Mouse (Mus musculus): ENCODE results near the gene Tcl1b5. TPM values are rescaled to one million over a fixed set of nuclear protein-coding genes. Genes with fewer than 3 reads are reported as not detected.
"Not testable (repeated sequence)": the region's sequence is repeated elsewhere in the genome, so short reads cannot be mapped to it uniquely, and the experiment has no call there.

Gene Tcl1b5
- polyA plus RNA-seq, 1 experiment: not detected

DNA sequence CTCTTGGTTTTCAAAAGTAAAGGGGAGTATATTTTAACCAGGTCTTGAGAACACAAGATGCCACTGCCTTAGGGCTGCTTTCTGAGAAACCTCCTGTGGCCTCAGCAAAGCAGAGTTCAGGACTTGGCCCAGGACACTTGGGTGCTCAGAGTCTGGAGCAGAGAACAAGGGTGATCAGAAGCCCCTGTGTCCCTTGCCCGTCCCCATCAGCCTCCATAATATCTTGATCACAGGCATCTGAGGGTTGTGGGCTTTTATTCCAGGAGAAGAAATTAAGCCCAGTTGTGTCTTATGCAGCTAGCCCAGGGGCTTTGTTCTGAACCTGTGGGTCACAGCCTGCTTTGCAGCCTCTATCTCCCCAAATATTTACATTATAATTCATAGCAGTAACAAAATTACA is 25.5 kb downstream of the Tcl1b5 start, which contains the start of gene Tcl1b4:
TSS of gene Tcl1b4 (plus strand) at position 301 of the 400 bp plus-strand sequence.
- 82% methylated on average over 1 of the region's 1 CpGs for WGBS
- DNase-seq (ENCODE audit: low read depth, low spot score): not testable (repeated sequence)

DNA sequence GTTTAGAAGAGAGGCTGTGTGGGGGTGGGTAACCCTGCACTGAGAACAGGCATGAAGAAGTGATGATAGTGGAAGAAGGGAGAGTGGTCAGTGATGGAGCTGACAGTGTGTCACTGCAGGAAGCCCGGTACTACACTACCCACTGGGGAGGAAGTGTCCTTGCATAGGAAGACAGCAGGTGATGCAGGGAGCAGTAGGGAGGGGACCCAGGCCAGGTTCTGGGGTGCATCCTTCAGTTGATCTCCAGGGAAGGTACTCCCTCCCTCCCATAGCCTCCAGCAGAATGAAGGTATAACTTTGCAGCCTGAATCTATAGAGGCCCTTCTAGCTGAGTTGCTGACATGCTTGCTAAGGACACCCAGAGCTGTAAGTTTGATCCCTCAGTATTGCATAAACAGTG is 30.9 kb downstream of the Tcl1b5 start:
- WGBS: 71% methylated on average over 1 of the region's 1 CpGs
- no peak for DNase-seq (ENCODE audit: low read depth, low spot score)

DNA sequence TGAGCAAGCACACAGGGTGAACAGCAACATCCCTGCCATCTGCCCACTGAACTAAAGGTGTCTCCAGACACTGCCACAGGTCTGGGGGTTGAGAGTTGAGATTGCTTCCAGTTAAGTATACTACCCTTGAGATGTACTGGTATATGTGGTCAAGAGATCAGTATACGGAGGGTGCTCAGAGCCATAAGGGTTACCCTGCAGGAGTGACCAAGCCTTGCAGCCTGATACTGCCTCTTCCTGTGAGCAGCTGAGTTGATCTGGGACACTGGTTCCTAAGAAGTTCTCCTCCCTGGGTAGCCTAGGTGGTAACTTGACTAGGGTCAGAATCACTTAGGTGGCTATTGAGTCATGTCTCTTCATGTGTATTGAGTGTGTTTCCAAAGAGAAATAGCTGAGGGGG is 32.3 kb downstream of the Tcl1b5 start:
- DNase-seq (ENCODE audit: low read depth, low spot score): no peak
- 97% methylated on average over 1 of the region's 1 CpGs for WGBS

DNA sequence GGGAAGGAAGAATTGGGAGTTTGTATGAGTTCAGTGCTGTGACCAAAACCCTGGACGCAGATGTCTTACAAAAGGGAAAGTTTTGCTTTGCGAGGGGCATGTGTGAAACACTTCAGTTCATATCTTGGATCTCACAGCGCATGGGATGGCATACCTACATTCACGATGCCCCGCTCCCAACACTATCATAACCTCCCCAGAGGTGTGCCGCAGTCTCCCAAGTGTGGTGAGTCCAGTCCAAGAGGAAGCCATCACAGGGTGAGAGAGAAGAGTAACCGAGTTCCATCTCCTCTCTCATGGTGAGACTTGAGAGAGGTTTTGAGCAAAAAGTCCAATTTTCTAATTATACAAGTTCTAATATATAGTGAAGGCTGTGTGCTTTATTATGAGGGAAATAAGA is 33.1 kb downstream of the Tcl1b5 start:
- no peak for DNase-seq (ENCODE audit: low read depth, low spot score)
- 88% methylated on average over 7 of the region's 7 CpGs for WGBS

DNA sequence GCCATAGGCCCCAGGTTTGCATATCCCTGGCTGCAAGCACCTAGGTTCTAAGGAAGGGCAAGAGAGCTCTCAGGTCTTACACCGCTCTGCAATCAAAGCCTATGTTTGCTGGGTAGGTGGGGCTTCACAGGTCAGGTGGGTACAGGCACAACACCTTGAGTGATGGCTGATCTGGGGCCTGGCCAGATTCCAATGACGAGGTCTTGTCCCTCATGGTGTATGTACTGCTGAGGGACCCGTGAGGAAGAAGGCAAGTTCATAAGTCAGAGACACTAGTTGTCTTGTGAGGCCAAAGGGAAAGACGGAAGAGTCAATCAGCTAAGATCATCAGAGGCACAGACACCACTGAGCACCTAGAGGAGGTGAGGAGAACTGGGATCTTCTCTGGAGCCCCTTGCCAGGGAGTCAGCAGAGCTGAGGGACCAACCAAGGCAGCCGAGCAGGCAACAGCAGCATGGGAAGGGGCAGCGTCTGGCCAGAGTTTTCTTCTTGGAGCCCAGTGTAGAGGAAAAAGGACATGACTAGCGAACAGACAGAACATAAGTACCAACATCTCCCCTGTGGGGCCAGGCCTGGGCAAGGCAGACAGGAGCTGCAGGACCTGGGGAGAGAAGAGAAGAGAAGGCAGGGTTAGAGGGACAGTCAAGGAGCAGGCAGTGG is 41.1 kb downstream of the Tcl1b5 start:
- WGBS: 71% methylated on average over 7 of the region's 7 CpGs
- DNase-seq (ENCODE audit: low read depth, low spot score): no peak

DNA sequence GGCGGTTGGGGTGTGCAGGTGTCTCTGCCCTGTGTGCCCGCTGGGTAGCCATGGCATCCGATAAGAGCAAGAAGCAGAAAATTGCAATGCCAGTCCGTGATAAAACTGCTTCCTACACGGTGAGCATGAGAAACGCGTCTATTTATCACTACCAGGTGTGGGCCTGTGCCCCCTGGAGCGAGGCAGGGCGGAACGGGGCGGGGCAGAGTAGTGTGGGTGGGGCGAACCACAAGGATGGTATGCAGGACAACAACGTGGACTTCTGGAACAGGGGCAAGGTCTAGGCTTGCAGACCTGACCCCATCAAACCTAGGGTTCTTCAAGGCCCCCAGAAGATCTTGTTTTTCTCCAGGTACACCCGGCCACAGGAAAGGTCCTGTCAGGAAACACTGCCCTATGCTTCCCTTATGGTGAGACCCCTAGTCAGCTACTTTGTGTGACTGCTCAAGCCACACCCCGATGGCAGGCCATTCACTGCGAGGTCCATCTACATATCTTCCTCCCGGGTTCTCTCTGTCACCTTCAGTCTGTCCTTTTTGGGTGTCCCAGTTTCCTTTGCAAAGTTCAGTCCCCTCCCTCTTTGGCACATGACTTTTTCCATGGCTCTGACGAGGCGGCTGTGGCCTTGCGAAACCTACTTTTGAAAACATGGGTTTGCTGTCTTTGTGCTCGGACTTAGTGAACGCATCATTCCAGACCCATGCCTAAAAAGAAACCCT is 46.6 kb downstream of the Tcl1b5 start, which contains the start of gene Tcl1:
TSS of gene Tcl1 (minus strand) at position 193 of the 719 bp plus-strand sequence.
- DNase-seq (ENCODE audit: low read depth, low spot score): no peak
- WGBS: 84% methylated on average over 22 of the region's 22 CpGs

DNA sequence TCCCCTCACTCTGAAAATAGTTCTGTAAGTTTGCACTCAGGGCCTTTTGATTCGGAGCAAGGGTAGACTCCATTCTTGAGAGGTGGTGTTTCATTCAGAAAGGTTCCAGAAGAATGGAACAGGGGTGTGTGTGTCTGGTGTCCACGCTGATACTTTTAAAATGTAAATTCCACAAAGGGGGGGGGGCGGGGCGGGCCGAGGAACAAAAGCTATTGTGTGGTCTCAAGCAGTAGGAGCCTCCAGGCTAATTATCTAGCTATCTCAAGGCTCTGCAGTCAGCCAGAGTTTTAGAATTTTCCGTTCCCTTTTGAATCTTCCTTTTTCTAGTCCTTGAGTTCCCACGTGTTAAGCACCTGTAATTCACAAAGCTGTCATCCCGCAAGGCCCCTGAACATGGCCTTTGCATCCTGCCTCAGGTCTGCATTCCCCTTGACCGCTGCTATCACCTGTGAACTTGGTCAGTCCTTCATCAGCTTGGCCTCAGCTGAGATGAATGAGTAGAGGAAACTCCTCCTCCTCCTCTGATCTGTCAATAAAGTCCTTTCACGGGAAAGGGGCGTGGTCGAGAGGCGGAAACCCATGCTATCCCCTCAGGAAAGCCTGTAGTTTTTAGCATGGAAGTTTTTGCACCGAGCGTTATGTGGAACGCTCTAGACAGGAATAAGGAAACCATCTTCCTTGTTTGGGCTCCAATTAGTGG is 48.6 kb downstream of the Tcl1b5 start:
- DNase-seq (ENCODE audit: low read depth, low spot score): no peak
- WGBS: 52% methylated on average over 16 of the region's 16 CpGs

Other genes starting within 250 kb of the Tcl1b5 start
- 0.73 and 1.5 TPM in 2 replicates for gene Syne3, start 166.5 kb upstream of the Tcl1b5 start, polyA plus RNA-seq (2012; rRNA removed)
- gene Glrx5, start 143.7 kb upstream of the Tcl1b5 start, polyA plus RNA-seq (2012; rRNA removed): 61.0 and 62.2 TPM in 2 replicates
- gene Tcl1b2, start 30.3 kb upstream of the Tcl1b5 start, polyA plus RNA-seq (2012; rRNA removed): not detected in 2 replicates
- not detected in 2 replicates for gene Tcl1b1, start 16.7 kb upstream of the Tcl1b5 start, polyA plus RNA-seq (2012; rRNA removed)
- gene Tcl1b3, start 14.7 kb downstream of the Tcl1b5 start, polyA plus RNA-seq (2012; rRNA removed): not detected in 2 replicates
- gene Tcl1b4, start 25.6 kb downstream of the Tcl1b5 start, polyA plus RNA-seq (2012; rRNA removed): not detected in 2 replicates
- not detected in 2 replicates for gene Tcl1, start 46.4 kb downstream of the Tcl1b5 start, polyA plus RNA-seq (2012; rRNA removed)
- 0.02 TPM in 1 of 2 replicates, not detected in the other for gene Tunar, start 157.5 kb downstream of the Tcl1b5 start, polyA plus RNA-seq (2012; rRNA removed)